Mouse (Mus musculus): ENCODE measurements around the gene Apoa1.

DNA sequence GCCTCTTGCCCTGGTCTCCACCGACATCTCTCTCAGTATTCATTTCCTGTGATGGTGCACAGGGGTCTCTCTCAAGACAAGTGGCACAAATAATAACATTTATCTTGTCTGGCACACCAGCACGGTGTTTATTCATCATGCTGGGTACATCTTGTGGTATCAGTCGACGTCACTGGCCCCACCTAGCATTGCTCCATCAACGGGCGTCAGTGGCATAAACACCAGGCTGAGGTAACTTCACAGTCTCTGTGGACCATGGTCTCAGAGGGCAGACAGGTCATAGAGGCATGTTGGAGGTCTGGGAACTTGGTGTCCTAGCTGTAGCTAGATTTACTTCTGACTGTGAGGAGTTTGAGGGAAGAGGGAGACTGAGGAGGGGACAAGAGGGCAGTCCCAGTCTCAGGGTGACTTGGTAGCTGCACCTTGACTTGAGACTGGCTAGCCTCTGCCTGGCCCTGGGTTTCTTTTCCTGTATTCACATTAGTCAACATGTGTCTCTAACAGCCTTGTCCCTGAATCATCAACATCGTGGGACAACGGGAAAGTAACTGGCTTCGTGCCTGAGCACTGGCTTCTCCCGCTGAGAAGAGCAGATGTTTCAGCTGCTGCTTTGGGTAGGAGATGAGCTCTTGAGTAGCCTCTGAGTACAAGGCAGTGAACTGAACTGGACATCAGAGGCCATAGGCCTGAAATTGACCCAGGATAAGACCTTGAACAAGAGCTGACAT is 28.4 kb downstream of the Apoa1 start:
- TF ChIP-seq CTCF (IDR thresholded peaks at IDR 0.05; ENCODE audit: insufficient read depth, low read depth, low read length), result no peak
- TF ChIP-seq POLR2A (IDR thresholded peaks at IDR 0.05; ENCODE audit: insufficient read depth, low read depth, low read length), result no peak

Data from olfactory bulb, adult 2 months (tissue).